Mouse (Mus musculus): ENCODE data around the gene Tmem107. TPM values are rescaled to one million over a fixed set of nuclear protein-coding genes. Genes with fewer than 3 reads are reported as not detected.

Tmem107 gene
- total and polyA plus RNA-seq, 3 experiments: 22.6 to 31.3 (median 30.1) TPM

DNA sequence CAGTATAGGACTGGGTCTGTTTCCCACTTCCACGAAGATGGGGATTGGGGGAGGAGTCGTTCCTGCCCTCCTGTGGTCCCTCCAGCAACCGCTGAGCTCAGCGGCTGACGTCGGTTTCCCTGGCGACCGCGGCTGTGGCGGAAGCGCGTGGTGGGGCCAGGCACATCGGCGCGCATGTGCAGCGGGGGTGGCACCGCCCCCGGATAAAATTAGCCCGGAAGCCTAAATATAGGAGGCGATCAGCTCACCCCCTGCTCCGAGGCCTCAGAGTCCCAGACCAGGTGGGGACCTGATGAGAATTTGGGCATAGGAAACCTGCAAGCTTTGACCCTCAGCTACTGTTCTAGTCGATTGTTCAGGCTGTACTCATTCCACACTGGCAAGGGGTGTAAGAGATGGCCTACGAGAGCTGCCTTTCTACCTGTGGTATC lies 29.3 kb downstream of the Tmem107 start (continued):
- TF ChIP-seq MAFK (IDR thresholded peaks at IDR 0.05; ENCODE audit: insufficient replicate concordance, low read length): no peak
- TF ChIP-seq BHLHE40 (IDR thresholded peaks at IDR 0.05; ENCODE audit: low read depth, low read length): peak; percentile 82
- TF ChIP-seq TBP (conservative IDR thresholded peaks at IDR 0.05; ENCODE audit: low read depth, low read length): peak; percentile 89
- peak; percentile 64 for TF ChIP-seq IRF4 (IDR thresholded peaks at IDR 0.05; ENCODE audit: low read depth, low read length)
- no peak for TF ChIP-seq ZNF384 (IDR thresholded peaks at IDR 0.05; ENCODE audit: low read depth, low read length)
- TF ChIP-seq MXI1 (IDR thresholded peaks at IDR 0.05; ENCODE audit: low read depth, low read length): peak; percentile 99
- TF ChIP-seq SIN3A (IDR thresholded peaks at IDR 0.05; ENCODE audit: low read length): peak; percentile 95
- TF ChIP-seq JUN (IDR thresholded peaks at IDR 0.05; ENCODE audit: insufficient read depth, low read depth, low read length): no peak
- TF ChIP-seq MAX (IDR thresholded peaks at IDR 0.05; ENCODE audit: low read length): peak; percentile 76

- H3K4me1 ChIP-seq (ENCODE audit: control insufficient read depth in 1 of 2, insufficient read depth in 2 of 2): peaks cover 20 to 49% of the 10 kb centered on the region in 2 experiments
- peaks cover 22% of the 10 kb centered on the region for H3K79me2 ChIP-seq (replicated peaks; ENCODE audit: control insufficient read depth, extremely low read depth, insufficient read depth, poor library complexity, severe bottlenecking)
- peak overlapping the region; percentile 81 for H3K4me2 ChIP-seq (ENCODE audit: insufficient read depth, low read depth, poor library complexity, severe bottlenecking)
- dilution Hi-C loops (cut with MboI; ENCODE audit: extremely low pct_ligation_motif_present, extremely low pct_unique_long_range_greater_than_20kb, low sequenced_read_pairs) (no loop called here), in situ Hi-C loops (cut with MboI; ENCODE audit: low pct_ligation_motif_present, low pct_unique_long_range_greater_than_20kb, low sequenced_read_pairs) (no loop called here)
- H3K27me3 ChIP-seq (replicated peaks): peaks cover 6% of the 10 kb centered on the region
- no peak for DNase-seq (ENCODE audit: extremely low read depth)
- TF ChIP-seq MYC (IDR thresholded peaks at IDR 0.05; ENCODE audit: low read depth, low read length) (peak; percentile 81), MXI1 (IDR thresholded peaks at IDR 0.05; ENCODE audit: low read depth, low read length) (peak; percentile 65), MAX (IDR thresholded peaks at IDR 0.05; ENCODE audit: low read length) (peak; percentile 85), USF2 (conservative IDR thresholded peaks at IDR 0.05; ENCODE audit: low read depth, low read length) (no peak), USF1 (IDR thresholded peaks at IDR 0.05; ENCODE audit: low read depth, low read length) (peak; percentile 15; the same call in 1 of the 2 replicates)
- peak overlapping the region; percentile 59 to 67 (median 64) for H3K4me3 ChIP-seq (replicated peaks in 1 of 3; ENCODE audit: low read depth in 2 of 3, low read length in 2 of 3, poor library complexity in 1 of 3)
- peak overlapping the region; percentile 80 for H3K27ac ChIP-seq (ENCODE audit: insufficient read depth, low read depth)
- no peaks in the 10 kb centered on the region for H3K9me3 ChIP-seq (replicated peaks; ENCODE audit: low read length)
- H3K9ac ChIP-seq (ENCODE audit: insufficient read depth, low read depth): peak overlapping the region; percentile 69
- peaks cover 51 to 53% of the 10 kb centered on the region in 2 experiments for H3K36me3 ChIP-seq (replicated peaks in 1 of 2; ENCODE audit: control insufficient read depth in 1 of 2, insufficient read depth in 1 of 2, low read length in 1 of 2)
Measured at GRCm38 (mm10) chr11:69100639-69101360, 30.2 kb downstream of the Tmem107 start.

- Histone ChIP-seq H3K79me2 (replicated peaks; ENCODE audit: control insufficient read depth, extremely low read depth, insufficient read depth, poor library complexity, severe bottlenecking) (peaks cover 22% of the 10 kb centered on the region), H3K4me3 (replicated peaks in 1 of 3; ENCODE audit: low read depth in 2 of 3, low read length in 2 of 3, poor library complexity in 1 of 3) (no peak overlapping the region), H3K9ac (ENCODE audit: insufficient read depth, low read depth) (no peak overlapping the region), H3K9me3 (replicated peaks; ENCODE audit: low read length) (no peaks in the 10 kb centered on the region), H3K4me1 (ENCODE audit: control insufficient read depth in 1 of 2, insufficient read depth in 2 of 2) (peaks cover 20 to 39% of the 10 kb centered on the region in 2 experiments), H3K27me3 (replicated peaks) (peaks cover 2% of the 10 kb centered on the region), H3K4me2 (ENCODE audit: insufficient read depth, low read depth, poor library complexity, severe bottlenecking) (no peak overlapping the region), H3K27ac (ENCODE audit: insufficient read depth, low read depth) (no peak overlapping the region), H3K36me3 (replicated peaks in 1 of 2; ENCODE audit: control insufficient read depth in 1 of 2, insufficient read depth in 1 of 2, low read length in 1 of 2) (peaks cover 60 to 63% of the 10 kb centered on the region in 2 experiments)
- dilution Hi-C loops (cut with MboI; ENCODE audit: extremely low pct_ligation_motif_present, extremely low pct_unique_long_range_greater_than_20kb, low sequenced_read_pairs): no loop called here
- no peak for DNase-seq (ENCODE audit: extremely low read depth)
- TF ChIP-seq ZNF384 (IDR thresholded peaks at IDR 0.05; ENCODE audit: low read depth, low read length) (no peak), MAFK (IDR thresholded peaks at IDR 0.05; ENCODE audit: insufficient replicate concordance, low read length) (no peak), GABPA (IDR thresholded peaks at IDR 0.05; ENCODE audit: insufficient replicate concordance, low read depth, low read length) (no peak), HCFC1 (IDR thresholded peaks at IDR 0.05; ENCODE audit: low read depth, low read length) (no peak), BHLHE40 (IDR thresholded peaks at IDR 0.05; ENCODE audit: low read depth, low read length) (no peak), NRF1 (IDR thresholded peaks at IDR 0.05; ENCODE audit: low read depth, low read length) (no peak), MAZ (IDR thresholded peaks at IDR 0.05; ENCODE audit: low read depth, low read length) (no peak), JUND (conservative IDR thresholded peaks at IDR 0.05; ENCODE audit: low read depth, low read length) (no peak), NELFE (IDR thresholded peaks at IDR 0.05; ENCODE audit: low read depth, low read length) (no peak), POLR2A (IDR thresholded peaks at IDR 0.05; ENCODE audit: low read depth, low read length) (no peak), ZMIZ1 (IDR thresholded peaks at IDR 0.05; ENCODE audit: low read depth, low read length) (no peak), UBTF (IDR thresholded peaks at IDR 0.05; ENCODE audit: low read depth, low read length) (no peak), TCF12 (IDR thresholded peaks at IDR 0.05; ENCODE audit: low read depth, low read length) (no peak), ELF1 (IDR thresholded peaks at IDR 0.05; ENCODE audit: low read depth, low read length) (no peak), SIN3A (IDR thresholded peaks at IDR 0.05; ENCODE audit: low read length) (no peak), CHD2 (IDR thresholded peaks at IDR 0.05; ENCODE audit: low read length) (no peak), SMC3 (IDR thresholded peaks at IDR 0.05; ENCODE audit: low read depth, low read length) (no peak), PAX5 (IDR thresholded peaks at IDR 0.05; ENCODE audit: low read length) (no peak)
- in situ Hi-C loops (cut with MboI; ENCODE audit: low pct_ligation_motif_present, low pct_unique_long_range_greater_than_20kb, low sequenced_read_pairs): no loop called here
Measured at GRCm38 (mm10) chr11:69101604-69102402, 31.2 kb downstream of the Tmem107 start.
